Mouse (Mus musculus): ENCODE results near the gene Stk39. TPM values are rescaled to one million over a fixed set of nuclear protein-coding genes. Genes with fewer than 3 reads are reported as not detected.

The Stk39 gene
- polyA plus RNA-seq, 1 experiment from 2014 or later = 24.0 TPM

DNA sequence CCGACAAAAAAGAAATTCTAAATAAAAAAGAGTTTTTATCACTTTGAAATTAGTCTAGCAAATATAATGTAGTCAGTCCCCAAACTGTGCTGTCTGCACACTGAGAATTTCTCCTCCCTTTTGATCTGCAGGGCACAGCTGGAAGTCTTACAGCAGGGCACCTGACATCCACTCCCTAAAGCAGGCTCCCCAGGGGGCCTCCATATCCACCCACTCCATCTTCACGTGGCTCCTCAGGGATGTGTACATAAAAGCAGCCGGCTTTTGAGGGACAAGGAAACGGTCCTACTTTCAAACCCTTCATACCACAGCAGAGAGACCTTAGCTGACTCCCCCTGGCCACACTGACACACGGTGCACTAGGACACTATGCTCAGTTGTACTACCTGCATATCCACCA, 180.2 kb downstream of the Stk39 start:
- Histone ChIP-seq H3K27ac (ENCODE audit: low read depth, low read length) (no peak overlapping the region), H3K9ac (ENCODE audit: low read length) (no peak overlapping the region), H3K4me3 (ENCODE audit: low read depth, low read length) (no peak overlapping the region), H3K9me3 (replicated peaks; ENCODE audit: control insufficient read depth, low read length) (no peaks in the 10 kb centered on the region), H3K4me2 (ENCODE audit: low read length) (no peak overlapping the region), H3K4me1 (ENCODE audit: control insufficient read depth, insufficient read depth, low read length) (no peaks in the 10 kb centered on the region), H3K36me3 (ENCODE audit: control insufficient read depth, insufficient read depth, low read length) (no peaks in the 10 kb centered on the region), H3K27me3 (replicated peaks; ENCODE audit: control insufficient read depth, insufficient read depth, low read length) (no peaks in the 10 kb centered on the region)
- 57% methylated on average over 5 of the region's 5 CpGs for WGBS
- DNase-seq (ENCODE audit: low spot score) = no peak
- no peak for ATAC-seq

DNA sequence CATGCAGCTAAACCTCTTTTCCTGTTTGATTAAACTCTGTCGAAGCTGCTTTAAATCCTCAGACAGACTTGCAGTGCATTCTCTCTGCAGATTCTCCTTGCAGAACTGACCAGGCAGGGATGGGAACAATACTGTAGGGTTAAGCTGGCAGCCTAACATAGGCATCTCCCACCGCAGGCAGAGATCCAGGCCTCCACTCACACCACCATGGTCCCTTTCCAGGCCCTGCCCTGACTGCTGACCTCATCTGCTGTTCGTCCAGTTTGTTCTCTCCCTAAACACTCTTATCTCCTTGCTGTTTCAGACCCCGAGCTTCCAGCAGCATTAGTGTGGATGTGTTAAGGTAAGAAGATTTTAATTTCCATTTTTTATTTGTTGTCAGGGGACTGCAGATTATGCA, 182.1 kb downstream of the Stk39 start:
- no peaks in the 10 kb centered on the region for H3K9me3 ChIP-seq (replicated peaks; ENCODE audit: control insufficient read depth, low read length)
- DNase-seq (ENCODE audit: low spot score) = no peak
- no peak for ATAC-seq
- no peaks in the 10 kb centered on the region for H3K27me3 ChIP-seq (replicated peaks; ENCODE audit: control insufficient read depth, insufficient read depth, low read length)
- WGBS = 58% methylated on average over 4 of the region's 4 CpGs
- H3K4me2 ChIP-seq (ENCODE audit: low read length) = no peak overlapping the region
- H3K4me3 ChIP-seq (ENCODE audit: low read depth, low read length) = no peak overlapping the region
- H3K9ac ChIP-seq (ENCODE audit: low read length) = no peak overlapping the region
- no peaks in the 10 kb centered on the region for H3K4me1 ChIP-seq (ENCODE audit: control insufficient read depth, insufficient read depth, low read length)
- H3K36me3 ChIP-seq (ENCODE audit: control insufficient read depth, insufficient read depth, low read length) = no peaks in the 10 kb centered on the region
- no peak overlapping the region for H3K27ac ChIP-seq (ENCODE audit: low read depth, low read length)

DNA sequence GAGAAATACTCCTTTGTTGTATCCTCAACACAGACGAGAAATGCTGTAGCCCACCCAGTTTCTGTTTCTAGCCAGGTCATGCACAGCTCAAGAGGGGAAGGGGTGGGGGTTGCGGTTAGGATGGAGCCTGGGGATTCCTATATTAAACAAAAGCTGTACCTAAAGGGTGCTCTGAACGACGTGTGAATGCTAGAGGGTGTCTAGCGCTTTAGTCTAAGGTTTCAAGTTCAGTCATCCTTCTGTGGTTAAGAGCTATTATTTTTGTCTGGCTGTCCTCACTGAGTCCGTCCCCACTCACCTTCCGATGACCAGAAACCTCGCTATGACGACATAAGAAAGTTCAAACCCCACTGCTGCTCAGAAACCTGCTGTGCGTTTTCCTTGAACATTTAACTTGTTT, 182.9 kb downstream of the Stk39 start:
- H3K9ac ChIP-seq (ENCODE audit: low read length) = no peak overlapping the region
- no peaks in the 10 kb centered on the region for H3K27me3 ChIP-seq (replicated peaks; ENCODE audit: control insufficient read depth, insufficient read depth, low read length)
- H3K4me1 ChIP-seq (ENCODE audit: control insufficient read depth, insufficient read depth, low read length) = no peaks in the 10 kb centered on the region
- no peaks in the 10 kb centered on the region for H3K36me3 ChIP-seq (ENCODE audit: control insufficient read depth, insufficient read depth, low read length)
- WGBS = 83% methylated on average over 10 of the region's 10 CpGs
- H3K4me3 ChIP-seq (ENCODE audit: low read depth, low read length) = no peak overlapping the region
- H3K4me2 ChIP-seq (ENCODE audit: low read length) = no peak overlapping the region
- DNase-seq (ENCODE audit: low spot score) (no peak), ATAC-seq (no peak)
- H3K27ac ChIP-seq (ENCODE audit: low read depth, low read length) = no peak overlapping the region
- H3K9me3 ChIP-seq (replicated peaks; ENCODE audit: control insufficient read depth, low read length) = no peaks in the 10 kb centered on the region

DNA sequence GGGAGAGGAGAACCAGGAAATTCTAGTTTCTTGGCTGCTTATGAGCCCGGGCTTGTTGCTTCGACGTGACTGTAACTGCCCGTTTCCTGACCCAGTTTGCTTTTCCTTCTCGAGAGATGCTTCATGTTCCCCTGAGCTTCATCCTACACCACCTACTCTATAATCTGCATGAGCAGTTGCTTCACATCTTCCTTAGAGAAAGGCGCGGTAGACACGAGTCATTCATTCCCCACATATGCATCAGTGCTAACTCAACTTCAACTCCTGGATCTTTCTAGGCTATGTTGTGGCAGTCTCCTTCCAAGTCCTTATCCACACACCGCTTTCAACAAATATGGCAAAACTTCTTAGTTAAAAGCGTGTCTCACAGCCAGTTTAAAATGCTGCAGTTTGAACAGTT, 184.0 kb downstream of the Stk39 start:
- WGBS = 97% methylated on average over 10 of the region's 10 CpGs
- Histone ChIP-seq H3K4me2 (ENCODE audit: low read length) (no peak overlapping the region), H3K9ac (ENCODE audit: low read length) (no peak overlapping the region), H3K9me3 (replicated peaks; ENCODE audit: control insufficient read depth, low read length) (no peaks in the 10 kb centered on the region), H3K27ac (ENCODE audit: low read depth, low read length) (no peak overlapping the region), H3K27me3 (replicated peaks; ENCODE audit: control insufficient read depth, insufficient read depth, low read length) (no peaks in the 10 kb centered on the region), H3K36me3 (ENCODE audit: control insufficient read depth, insufficient read depth, low read length) (no peaks in the 10 kb centered on the region), H3K4me1 (ENCODE audit: control insufficient read depth, insufficient read depth, low read length) (no peaks in the 10 kb centered on the region), H3K4me3 (ENCODE audit: low read depth, low read length) (no peak overlapping the region)
- DNase-seq (ENCODE audit: low spot score) (no peak), ATAC-seq (no peak)

DNA sequence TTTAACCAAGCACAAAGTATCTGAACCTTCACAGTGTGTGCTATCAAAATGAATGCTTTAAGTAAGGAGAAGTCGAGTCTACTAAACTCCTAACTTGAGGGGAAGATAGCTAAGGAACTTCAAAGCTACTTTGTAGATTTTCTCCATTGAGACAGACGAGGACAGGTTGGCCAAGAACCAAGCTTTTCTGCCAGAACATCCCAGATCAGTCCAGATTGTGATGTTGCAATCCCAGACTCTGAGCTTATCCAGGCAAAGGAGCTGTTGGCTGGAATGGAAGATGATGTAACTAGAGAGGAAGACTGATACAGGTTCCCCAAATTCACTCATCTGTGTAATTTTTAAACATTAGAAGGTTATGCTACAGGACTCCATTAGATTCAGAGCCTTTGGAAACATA, 187.7 kb downstream of the Stk39 start:
- ATAC-seq (no peak), DNase-seq (ENCODE audit: low spot score) (no peak)
- Histone ChIP-seq H3K36me3 (ENCODE audit: control insufficient read depth, insufficient read depth, low read length) (peaks cover 4% of the 10 kb centered on the region; the same call in 1 of the 2 replicates), H3K27ac (ENCODE audit: low read depth, low read length) (no peak overlapping the region), H3K4me3 (ENCODE audit: low read depth, low read length) (no peak overlapping the region), H3K9ac (ENCODE audit: low read length) (no peak overlapping the region), H3K4me2 (ENCODE audit: low read length) (no peak overlapping the region), H3K27me3 (replicated peaks; ENCODE audit: control insufficient read depth, insufficient read depth, low read length) (no peaks in the 10 kb centered on the region), H3K9me3 (replicated peaks; ENCODE audit: control insufficient read depth, low read length) (0 out of 2 replicates have a peak, but pooled peaks cover 6% of the 10 kb centered on the region), H3K4me1 (ENCODE audit: control insufficient read depth, insufficient read depth, low read length) (no peaks in the 10 kb centered on the region)
- 81% methylated on average over 2 of the region's 2 CpGs for WGBS

DNA sequence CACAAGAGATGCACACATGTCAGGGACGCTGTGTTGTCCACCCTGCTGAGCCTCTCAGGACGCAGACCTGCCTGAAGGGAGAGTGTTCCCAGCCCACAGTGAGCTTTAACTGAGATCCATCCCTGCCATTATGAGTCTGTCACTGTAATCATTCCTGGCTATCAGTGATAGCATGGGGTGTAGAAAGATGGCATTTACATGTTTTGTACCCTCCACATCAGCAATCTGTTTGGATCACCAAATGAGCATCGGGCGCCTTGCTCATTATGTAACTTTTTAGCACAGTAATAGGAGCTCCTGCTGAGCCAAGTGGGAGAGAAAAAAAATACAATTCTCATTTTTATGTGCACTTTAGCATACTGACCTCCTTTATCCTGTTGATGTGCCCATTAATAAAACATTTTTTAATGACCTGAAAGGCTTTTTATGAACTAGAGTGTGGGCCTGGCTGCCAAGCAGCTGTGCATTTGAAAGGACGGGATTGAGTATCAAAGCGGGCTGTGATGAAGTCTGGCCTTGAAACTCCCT, 189.0 kb downstream of the Stk39 start:
- ATAC-seq = peak; percentile 76
- Histone ChIP-seq H3K4me2 (ENCODE audit: low read length) (no peak overlapping the region), H3K4me3 (ENCODE audit: low read depth, low read length) (no peak overlapping the region), H3K27ac (ENCODE audit: low read depth, low read length) (no peak overlapping the region), H3K27me3 (replicated peaks; ENCODE audit: control insufficient read depth, insufficient read depth, low read length) (no peaks in the 10 kb centered on the region), H3K9me3 (replicated peaks; ENCODE audit: control insufficient read depth, low read length) (0 out of 2 replicates have a peak, but pooled peaks cover 6% of the 10 kb centered on the region), H3K9ac (ENCODE audit: low read length) (no peak overlapping the region), H3K36me3 (ENCODE audit: control insufficient read depth, insufficient read depth, low read length) (peaks cover 4% of the 10 kb centered on the region; the same call in 1 of the 2 replicates), H3K4me1 (ENCODE audit: control insufficient read depth, insufficient read depth, low read length) (no peaks in the 10 kb centered on the region)
- WGBS = 65% methylated on average over 6 of the region's 6 CpGs
- peak; percentile 62 for DNase-seq (ENCODE audit: low spot score)

DNA sequence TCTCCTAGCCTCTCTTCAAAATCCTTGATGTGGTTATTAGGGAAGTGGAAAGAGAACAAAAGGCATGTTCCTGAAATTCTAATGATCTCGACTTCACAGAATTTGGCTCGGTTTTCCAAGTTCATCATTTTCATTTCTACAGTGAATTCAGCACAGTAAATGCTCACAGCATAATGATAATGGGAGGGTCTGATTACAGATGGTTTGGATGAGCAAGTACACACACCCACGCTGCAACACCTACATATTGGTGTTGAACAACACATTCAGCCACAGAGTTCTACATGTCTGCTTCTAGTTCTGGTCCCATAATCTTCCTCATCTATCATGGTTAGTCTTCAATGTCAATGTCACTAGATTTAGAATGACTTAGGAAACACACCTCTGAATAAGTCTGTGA, 190.5 kb downstream of the Stk39 start:
- WGBS = 90% methylated on average over 3 of the region's 3 CpGs
- Histone ChIP-seq H3K4me2 (ENCODE audit: low read length) (no peak overlapping the region), H3K9ac (ENCODE audit: low read length) (no peak overlapping the region), H3K27me3 (replicated peaks; ENCODE audit: control insufficient read depth, insufficient read depth, low read length) (no peaks in the 10 kb centered on the region), H3K4me1 (ENCODE audit: control insufficient read depth, insufficient read depth, low read length) (no peaks in the 10 kb centered on the region), H3K9me3 (replicated peaks; ENCODE audit: control insufficient read depth, low read length) (0 out of 2 replicates have a peak, but pooled peaks cover 6% of the 10 kb centered on the region), H3K27ac (ENCODE audit: low read depth, low read length) (no peak overlapping the region), H3K36me3 (ENCODE audit: control insufficient read depth, insufficient read depth, low read length) (peaks cover 4% of the 10 kb centered on the region; the same call in 1 of the 2 replicates), H3K4me3 (ENCODE audit: low read depth, low read length) (no peak overlapping the region)
- ATAC-seq (no peak), DNase-seq (ENCODE audit: low spot score) (no peak)

DNA sequence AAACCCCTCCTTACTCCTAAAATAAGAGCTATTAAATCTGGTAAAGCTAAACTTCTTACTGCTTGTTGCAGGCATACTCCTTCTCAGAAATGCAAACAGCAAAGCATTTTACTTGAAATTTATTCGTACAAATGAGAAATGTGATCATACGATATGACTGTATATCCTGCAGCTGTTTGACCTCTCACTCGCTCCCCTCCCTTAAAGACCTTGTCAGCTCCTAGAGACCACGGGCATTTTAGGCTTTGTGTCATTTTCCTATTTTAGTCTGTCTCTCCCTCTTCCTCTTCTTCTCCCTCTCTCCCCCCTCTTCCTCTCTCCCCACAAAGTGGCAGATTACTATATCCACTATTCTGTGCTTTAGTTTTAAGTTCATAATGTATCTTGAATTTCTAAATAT, 200.8 kb downstream of the Stk39 start:
- no peaks in the 10 kb centered on the region for H3K9me3 ChIP-seq (replicated peaks; ENCODE audit: control insufficient read depth, low read length)
- H3K27me3 ChIP-seq (replicated peaks; ENCODE audit: control insufficient read depth, insufficient read depth, low read length) = no peaks in the 10 kb centered on the region
- H3K27ac ChIP-seq (ENCODE audit: low read depth, low read length) = no peak overlapping the region
- 81% methylated on average over 4 of the region's 4 CpGs for WGBS
- H3K4me1 ChIP-seq (ENCODE audit: control insufficient read depth, insufficient read depth, low read length) = no peaks in the 10 kb centered on the region
- H3K9ac ChIP-seq (ENCODE audit: low read length) = no peak overlapping the region
- ATAC-seq (no peak), DNase-seq (ENCODE audit: low spot score) (no peak)
- no peak overlapping the region for H3K4me3 ChIP-seq (ENCODE audit: low read depth, low read length)
- H3K36me3 ChIP-seq (ENCODE audit: control insufficient read depth, insufficient read depth, low read length) = peaks cover 3% of the 10 kb centered on the region; the same call in 1 of the 2 replicates
- no peak overlapping the region for H3K4me2 ChIP-seq (ENCODE audit: low read length)

DNA sequence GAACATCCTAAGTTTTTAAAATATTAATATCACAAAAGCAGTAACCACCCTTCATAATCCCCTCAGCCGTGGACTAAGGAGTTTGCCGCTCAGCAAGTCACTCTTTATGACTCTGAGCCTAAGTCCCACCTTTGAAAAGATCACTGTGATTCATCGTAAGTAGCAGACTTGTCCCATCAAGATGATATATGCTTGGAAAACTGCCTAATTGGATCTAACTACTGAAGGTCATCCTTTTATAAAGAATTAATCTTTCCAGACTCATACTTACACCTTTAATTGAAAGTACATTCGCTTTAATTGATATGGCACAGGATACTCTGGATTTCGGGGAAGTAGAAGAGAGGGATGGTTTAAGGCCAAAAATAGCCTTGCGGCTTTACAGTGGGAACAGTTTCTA, 201.2 kb downstream of the Stk39 start:
- no peak for ATAC-seq

More for the DNA sequence above, 201.2 kb downstream of the Stk39 start:
- WGBS = 65% methylated on average over 6 of the region's 6 CpGs
- H3K36me3 ChIP-seq (ENCODE audit: control insufficient read depth, insufficient read depth, low read length) = peaks cover 3% of the 10 kb centered on the region; the same call in 1 of the 2 replicates
- no peaks in the 10 kb centered on the region for H3K27me3 ChIP-seq (replicated peaks; ENCODE audit: control insufficient read depth, insufficient read depth, low read length)
- no peak overlapping the region for H3K27ac ChIP-seq (ENCODE audit: low read depth, low read length)
- no peak overlapping the region for H3K4me2 ChIP-seq (ENCODE audit: low read length)
- no peak overlapping the region for H3K4me3 ChIP-seq (ENCODE audit: low read depth, low read length)
- H3K9ac ChIP-seq (ENCODE audit: low read length) = no peak overlapping the region
- DNase-seq (ENCODE audit: low spot score) = no peak
- no peaks in the 10 kb centered on the region for H3K4me1 ChIP-seq (ENCODE audit: control insufficient read depth, insufficient read depth, low read length)
- H3K9me3 ChIP-seq (replicated peaks; ENCODE audit: control insufficient read depth, low read length) = no peaks in the 10 kb centered on the region

All from forebrain, embryonic 14.5 days (tissue).